32 mouse cellular contexts compared by ENCODE assay signal in the genomic region with DNA sequence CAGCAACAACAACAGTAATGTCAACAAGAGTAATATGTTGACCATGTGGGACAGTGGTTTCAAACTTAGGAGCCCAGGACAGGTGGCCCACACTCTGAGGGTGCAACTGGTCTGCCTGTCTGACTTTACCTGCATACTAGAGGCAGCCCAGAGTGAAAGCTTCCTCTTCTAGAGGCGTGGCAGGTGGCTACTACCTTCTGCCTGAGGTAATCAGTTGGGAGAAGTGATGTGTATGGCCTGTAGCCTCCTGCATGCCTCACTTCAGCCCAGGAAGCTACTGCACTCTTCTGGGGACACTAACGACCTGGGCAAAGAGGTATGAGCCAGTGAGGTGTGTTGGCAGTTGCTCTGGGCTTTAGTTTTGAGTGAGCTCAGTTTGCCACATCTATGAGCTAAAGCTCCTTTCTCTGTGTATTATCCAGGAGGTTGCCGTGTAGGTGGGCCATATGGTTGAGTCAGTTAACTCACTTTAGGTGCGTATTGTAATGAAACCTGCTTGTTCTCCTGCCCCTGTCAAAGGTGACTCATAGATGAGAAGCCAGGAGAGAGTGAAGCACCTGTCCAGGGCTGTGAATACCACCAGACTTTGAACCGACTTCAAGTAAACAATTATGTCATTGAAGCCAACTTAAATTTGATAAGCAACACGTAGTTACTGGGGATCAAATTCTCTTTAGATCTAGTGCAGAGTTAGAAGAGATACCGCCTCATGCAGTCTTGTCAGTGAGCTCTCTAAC. TPM values are rescaled to one million over a fixed set of nuclear protein-coding genes. Genes with fewer than 3 reads are reported as not detected.
DNase-seq lines count a peak whose midpoint lies in the region; ATAC-seq and TF ChIP-seq lines count a peak whose summit lies in the region.
"Had no signal": no experiment of that assay in that cellular context is flagged by ENCODE, and none has a peak within 500 bp of the region (broad histone marks: within the 10 kb centered on the region; RNA-seq: fewer than 3 reads in every experiment).

No protein-coding gene starts in this region.

- ATAC-seq in limb, embryonic 13.5 days (ENCODE audit: low FRiP score, low read depth), result no peak
- peak; percentile 59; the same call in 1 of the 2 replicates for ATAC-seq in intestine, embryonic 14.5 days (replicated peaks; ENCODE audit: low FRiP score, low TSS enrichment, low read depth)
- ATAC-seq: activated CD4-positive, CD25-positive, alpha-beta regulatory T cell, adult 4 months; forebrain, embryonic 14.5 days had no signal

- no peaks in the 10 kb centered on the region for H3K9me3 ChIP-seq in limb, embryonic 13.5 days
- H3K9me3 ChIP-seq in limb, embryonic 10.5 days (replicated peaks), result no peaks in the 10 kb centered on the region
- no peaks in the 10 kb centered on the region for H3K9me3 ChIP-seq in MEL (replicated peaks; ENCODE audit: insufficient read depth, low read length)
- H3K9me3 ChIP-seq in intestine, embryonic 14.5 days (ENCODE audit: control insufficient read depth, low read length), result no peaks in the 10 kb centered on the region
- H3K9me3 ChIP-seq: heart, embryonic 12.5 days; limb, embryonic 15.5 days had no signal

- 85% methylated on average over 7 of the region's 7 CpGs for WGBS in limb, embryonic 13.5 days
- WGBS in limb, embryonic 10.5 days, result 89% methylated on average over 7 of the region's 7 CpGs
- WGBS in intestine, embryonic 14.5 days, result 67% methylated on average over 7 of the region's 7 CpGs

- 0 out of 2 replicates have a peak overlapping the region, but pooled peaks have one; percentile 33 for H3K27ac ChIP-seq in limb, embryonic 13.5 days
- H3K27ac ChIP-seq in limb, embryonic 10.5 days, result no peak overlapping the region
- no peak overlapping the region for H3K27ac ChIP-seq in MEL (ENCODE audit: control insufficient read depth, low read depth, low read length)
- no peak overlapping the region for H3K27ac ChIP-seq in intestine, embryonic 14.5 days (ENCODE audit: low read depth)
- H3K27ac ChIP-seq: hindbrain, embryonic 14.5 days; kidney, postnatal 0 days; limb, embryonic 15.5 days; macrophage had no signal

- H3K4me1 ChIP-seq in limb, embryonic 13.5 days, result peaks cover 87% of the 10 kb centered on the region
- H3K4me1 ChIP-seq in limb, embryonic 10.5 days, result peaks cover 33% of the 10 kb centered on the region; the same call in 1 of the 2 replicates
- H3K4me1 ChIP-seq in MEL (ENCODE audit: control insufficient read depth in 1 of 2, insufficient read depth in 2 of 2, low read length in 2 of 2), result peaks cover 0 to 4% of the 10 kb centered on the region in 2 experiments; a peak in 2 of 4 replicates
- H3K4me1 ChIP-seq in intestine, embryonic 14.5 days (replicated peaks; ENCODE audit: control insufficient read depth, insufficient read depth, low read length), result peaks cover 2% of the 10 kb centered on the region; the same call in 1 of the 2 replicates

- no peak overlapping the region for H3K4me2 ChIP-seq in limb, embryonic 13.5 days (replicated peaks)
- H3K4me2 ChIP-seq in intestine, embryonic 14.5 days (ENCODE audit: low read length), result no peak overlapping the region
- H3K4me2 ChIP-seq: heart, embryonic 12.5 days; hindbrain, embryonic 14.5 days; limb, embryonic 15.5 days had no signal

- H3K4me3 ChIP-seq in limb, embryonic 13.5 days, result no peak overlapping the region
- no peak overlapping the region for H3K4me3 ChIP-seq in limb, embryonic 10.5 days
- H3K4me3 ChIP-seq in MEL (ENCODE audit: control insufficient read depth in 1 of 2, insufficient read depth in 1 of 2, low read depth in 2 of 2, low read length in 2 of 2), result no peak overlapping the region
- no peak overlapping the region for H3K4me3 ChIP-seq in intestine, embryonic 14.5 days (ENCODE audit: low read depth, low read length)
- H3K4me3 ChIP-seq: heart, embryonic 12.5 days; limb, embryonic 15.5 days had no signal

- no peaks in the 10 kb centered on the region for H3K27me3 ChIP-seq in limb, embryonic 13.5 days
- no peaks in the 10 kb centered on the region for H3K27me3 ChIP-seq in limb, embryonic 10.5 days (ENCODE audit: low read depth, poor library complexity, severe bottlenecking)
- H3K27me3 ChIP-seq in MEL (ENCODE audit: control insufficient read depth in 1 of 2, insufficient read depth in 2 of 2, low read length in 2 of 2), result no peaks in the 10 kb centered on the region
- H3K27me3 ChIP-seq in intestine, embryonic 14.5 days (replicated peaks; ENCODE audit: control insufficient read depth, insufficient read depth, low read length), result no peaks in the 10 kb centered on the region
- H3K27me3 ChIP-seq in splenic B cell, adult 2 months (ENCODE audit: control insufficient read depth, insufficient read depth, low read length, poor library complexity, severe bottlenecking), result no peaks in the 10 kb centered on the region
- H3K27me3 ChIP-seq: heart, embryonic 12.5 days; limb, embryonic 15.5 days had no signal

- H3K36me3 ChIP-seq in limb, embryonic 13.5 days, result peaks cover 36% of the 10 kb centered on the region
- peaks cover 87% of the 10 kb centered on the region for H3K36me3 ChIP-seq in limb, embryonic 10.5 days
- peaks cover 16 to 49% of the 10 kb centered on the region in 2 experiments for H3K36me3 ChIP-seq in MEL (ENCODE audit: control insufficient read depth in 1 of 2, insufficient read depth in 2 of 2, low read length in 2 of 2)
- no peaks in the 10 kb centered on the region for H3K36me3 ChIP-seq in intestine, embryonic 14.5 days (ENCODE audit: control insufficient read depth, insufficient read depth, low read length)
- H3K36me3 ChIP-seq in splenic B cell, adult 2 months (ENCODE audit: control insufficient read depth, insufficient read depth, low read length, poor library complexity, severe bottlenecking), result peaks cover 9% of the 10 kb centered on the region
- H3K36me3 ChIP-seq: heart, embryonic 12.5 days; limb, embryonic 15.5 days had no signal

- TF ChIP-seq POLR2A in MEL (IDR thresholded peaks at IDR 0.05; ENCODE audit: control insufficient read depth in 1 of 2, insufficient read depth in 1 of 2, low read depth in 1 of 2, low read length in 2 of 2, poor library complexity in 1 of 2), result no peak

- DNase-seq in limb, embryonic 10.5 days (ENCODE audit: low spot score), result no peak
- no peak for DNase-seq in MEL (ENCODE audit: low read depth, low spot score)
- DNase-seq in intestine, embryonic 14.5 days (ENCODE audit: low spot score), result no peak
- DNase-seq in splenic B cell, adult 2 months (ENCODE audit: low read depth, low spot score), result peak; percentile 31
- no peak for DNase-seq in adrenal gland, postnatal 4 days (ENCODE audit: low spot score in 2 of 2)
- DNase-seq: adrenal gland, adult 2 months; adrenal gland, postnatal 36 days; B cell, adult 2 months; cerebellum, adult 2 months; cerebellum, postnatal 14 days; gastrocnemius, postnatal 14 days; kidney, adult 8-10 months; lung, adult 2 months; lung, postnatal 10 days; midbrain, embryonic 14.5 days had no signal

- peaks cover 85% of the 10 kb centered on the region for H3K79me2 ChIP-seq in MEL (ENCODE audit: control insufficient read depth, insufficient read depth, low read length, poor library complexity)

- TF ChIP-seq EP300 in MEL (IDR thresholded peaks at IDR 0.05; ENCODE audit: low read depth in 1 of 2, low read length in 2 of 2), result no peak

- no peak for TF ChIP-seq RAD21 in MEL (IDR thresholded peaks at IDR 0.05; ENCODE audit: low read depth, low read length)

- no peak for TF ChIP-seq CTCF in MEL (IDR thresholded peaks at IDR 0.05 in 2 of 3, conservative IDR thresholded peaks at IDR 0.05 in 1 of 3; ENCODE audit: control insufficient read depth in 1 of 3, insufficient read depth in 1 of 3, low read depth in 2 of 3, low read length in 3 of 3, poor library complexity in 1 of 3, severe bottlenecking in 1 of 3)

- H3K9ac ChIP-seq in limb, embryonic 13.5 days, result no peak overlapping the region
- H3K9ac ChIP-seq in MEL (ENCODE audit: control insufficient read depth, low read depth, low read length, poor library complexity, severe bottlenecking), result no peak overlapping the region
- H3K9ac ChIP-seq in intestine, embryonic 14.5 days (ENCODE audit: low read length), result no peak overlapping the region
- H3K9ac ChIP-seq: heart, embryonic 12.5 days; hindbrain, embryonic 14.5 days; limb, embryonic 15.5 days had no signal

TF ChIP-seq in MEL, 35 proteins besides CTCF, POLR2A, EP300 and RAD21:
- TF ChIP-seq ZMIZ1 (IDR thresholded peaks at IDR 0.05; ENCODE audit: low read depth, low read length) (0 out of 2 replicates have a peak, but pooled peaks have one; percentile 24), JUND (IDR thresholded peaks at IDR 0.05; ENCODE audit: low read depth, low read length) (no peak), MYC (IDR thresholded peaks at IDR 0.05; ENCODE audit: low read depth, low read length) (no peak)

RNA-seq across cellular contexts. Expression of a gene that starts 38.9 kb away (rescaled TPM):
- 76.6 and 82.3 TPM in 2 replicates for polyA plus RNA-seq in limb, embryonic 13.5 days (2015; fragmentation: Nextera tagmentation; extraction: Ambion mirVana)
- 41.4 and 75.0 TPM in 2 replicates for polyA plus RNA-seq in limb, embryonic 10.5 days (2016; fragmentation: Nextera tagmentation; extraction: Ambion mirVana)
- total RNA-seq in MEL (2012; rRNA removed), result 37.0 and 43.8 TPM in 2 replicates
- 100 to 1,000 TPM in 1 of 2 experiments, 10 to 100 TPM in 1; 83.8 to 112 TPM for polyA plus RNA-seq in MEL (2012; ENCODE audit: insufficient read depth in 1 of 2, insufficient read length in 2 of 2, low read depth in 1 of 2, low replicate concordance in 2 of 2, missing spikeins in 1 of 2)
- 29.1 and 29.6 TPM in 2 replicates for polyA plus RNA-seq in intestine, embryonic 14.5 days (2014; fragmentation: Nextera tagmentation; extraction: Ambion mirVana)
- 1 to 10 TPM; 5.9 to 7.8 TPM for total RNA-seq in adrenal gland, postnatal 4 days (2021)

RNA-seq across cellular contexts. Expression of a gene that starts 41.9 kb away (rescaled TPM):
- polyA plus RNA-seq in limb, embryonic 13.5 days (2015; fragmentation: Nextera tagmentation; extraction: Ambion mirVana), result not detected in 2 replicates
- polyA plus RNA-seq in limb, embryonic 10.5 days (2016; fragmentation: Nextera tagmentation; extraction: Ambion mirVana), result not detected in 2 replicates
- total RNA-seq in MEL (2012; rRNA removed), result not detected in 2 replicates
- not detected for polyA plus RNA-seq in MEL (2012; ENCODE audit: insufficient read depth in 1 of 2, insufficient read length in 2 of 2, low read depth in 1 of 2, low replicate concordance in 2 of 2, missing spikeins in 1 of 2)
- polyA plus RNA-seq in intestine, embryonic 14.5 days (2014; fragmentation: Nextera tagmentation; extraction: Ambion mirVana), result not detected in 2 replicates
- total RNA-seq in adrenal gland, postnatal 4 days (2021), result not detected
- total RNA-seq: adrenal gland, adult 2 months; adrenal gland, postnatal 36 days; gastrocnemius, postnatal 14 days; granulocyte monocyte progenitor cell, adult 5-6 weeks; hematopoietic stem cell, adult 5-6 weeks; megakaryocyte-erythroid progenitor cell, adult 5-6 weeks; monocyte, adult 5-6 weeks had no signal
- polyA plus RNA-seq: activated CD4-positive, CD25-positive, alpha-beta regulatory T cell, adult 4 months; adrenal gland, adult 2 months; cerebellum, adult 2 months; embryonic facial prominence, embryonic 11.5 days; heart, embryonic 12.5 days; heart, postnatal 0 days; hindbrain, embryonic 14.5 days; kidney, postnatal 0 days; large intestine, adult 2 months; lung, adult 2 months; macrophage; midbrain, embryonic 14.5 days; neural tube, embryonic 14.5 days; stomach, embryonic 16.5 days had no signal
